In the genomic region with DNA sequence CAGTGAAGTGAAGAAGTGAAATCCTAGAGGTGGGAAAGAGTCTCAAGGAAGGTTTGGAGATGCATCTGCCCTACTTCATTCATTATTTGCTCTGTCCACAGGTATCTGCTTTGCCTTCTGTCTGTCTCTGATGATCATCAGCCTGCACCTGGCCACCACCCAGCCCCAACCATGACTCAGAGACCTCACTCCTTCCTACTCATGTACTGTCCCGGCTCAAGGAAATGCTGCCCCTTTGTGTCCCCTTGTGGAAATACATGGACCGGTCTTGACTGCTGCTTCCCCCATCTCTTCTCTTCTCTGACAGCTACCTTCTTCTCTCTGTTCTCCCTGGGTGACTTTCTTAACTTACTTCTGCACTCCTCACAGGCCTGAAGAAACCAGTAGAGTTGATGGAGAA, we compare ENCODE assay signal across 11 mouse cellular contexts. TPM values are rescaled to one million over a fixed set of nuclear protein-coding genes. Genes with fewer than 3 reads are reported as not detected.
A peak's percentile ranks its signal among the peaks of the same experiment; 100 is the strongest.
DNase-seq lines count a peak whose midpoint lies in the region; ATAC-seq and TF ChIP-seq lines count a peak whose summit lies in the region.
"Had no signal": no experiment of that assay in that cellular context is flagged by ENCODE, and none has a peak within 500 bp of the region (broad histone marks: within the 10 kb centered on the region; RNA-seq: fewer than 3 reads in every experiment).

No protein-coding gene starts in this region.

- no peaks in the 10 kb centered on the region for H3K4me1 ChIP-seq in lung, embryonic 14.5 days (ENCODE audit: insufficient read depth)
- no peaks in the 10 kb centered on the region for H3K4me1 ChIP-seq in heart, embryonic 14.5 days (ENCODE audit: control insufficient read depth in 2 of 2, insufficient read depth in 2 of 2, low read length in 2 of 2)
- no peaks in the 10 kb centered on the region for H3K4me1 ChIP-seq in hindbrain, postnatal 0 days (ENCODE audit: insufficient read depth, low read length)
- no peaks in the 10 kb centered on the region for H3K4me1 ChIP-seq in embryonic facial prominence, embryonic 10.5 days
- H3K4me1 ChIP-seq: hindbrain, embryonic 15.5 days; neural tube, embryonic 15.5 days had no signal

- no peak overlapping the region for H3K9ac ChIP-seq in lung, embryonic 14.5 days
- no peak overlapping the region for H3K9ac ChIP-seq in heart, embryonic 14.5 days (ENCODE audit: low read length)
- no peak overlapping the region for H3K9ac ChIP-seq in hindbrain, postnatal 0 days (replicated peaks; ENCODE audit: low read length)
- H3K9ac ChIP-seq: hindbrain, embryonic 15.5 days; neural tube, embryonic 15.5 days had no signal

- no peaks in the 10 kb centered on the region for H3K27me3 ChIP-seq in lung, embryonic 14.5 days (ENCODE audit: insufficient read depth, low read length)
- no peaks in the 10 kb centered on the region for H3K27me3 ChIP-seq in heart, embryonic 14.5 days (ENCODE audit: control insufficient read depth, insufficient read depth, low read length)
- no peaks in the 10 kb centered on the region for H3K27me3 ChIP-seq in hindbrain, postnatal 0 days (ENCODE audit: insufficient read depth, low read length)
- H3K27me3 ChIP-seq in embryonic facial prominence, embryonic 10.5 days (replicated peaks; ENCODE audit: low read depth, poor library complexity, severe bottlenecking), result no peaks in the 10 kb centered on the region
- H3K27me3 ChIP-seq: hindbrain, embryonic 15.5 days; neural tube, embryonic 15.5 days had no signal

- WGBS in lung, embryonic 14.5 days, result 25% methylated on average over 2 of the region's 2 CpGs
- 49% methylated on average over 2 of the region's 2 CpGs for WGBS in heart, embryonic 14.5 days
- WGBS in hindbrain, postnatal 0 days, result 56% methylated on average over 2 of the region's 2 CpGs
- WGBS in embryonic facial prominence, embryonic 10.5 days, result 44% methylated on average over 2 of the region's 2 CpGs

- H3K27ac ChIP-seq in lung, embryonic 14.5 days (ENCODE audit: low read depth), result no peak overlapping the region
- no peak overlapping the region for H3K27ac ChIP-seq in heart, embryonic 14.5 days (replicated peaks in 1 of 2; ENCODE audit: control insufficient read depth in 1 of 2, insufficient read depth in 1 of 2, low read depth in 2 of 2, low read length in 2 of 2)
- no peak overlapping the region for H3K27ac ChIP-seq in hindbrain, postnatal 0 days
- no peak overlapping the region for H3K27ac ChIP-seq in embryonic facial prominence, embryonic 10.5 days (replicated peaks)
- H3K27ac ChIP-seq: hindbrain, embryonic 15.5 days; neural tube, embryonic 15.5 days had no signal

- H3K36me3 ChIP-seq in lung, embryonic 14.5 days (ENCODE audit: insufficient read depth), result no peaks in the 10 kb centered on the region
- no peaks in the 10 kb centered on the region for H3K36me3 ChIP-seq in heart, embryonic 14.5 days (ENCODE audit: control insufficient read depth, insufficient read depth, low read length)
- H3K36me3 ChIP-seq in hindbrain, postnatal 0 days (ENCODE audit: insufficient read depth, low read length), result no peaks in the 10 kb centered on the region
- no peaks in the 10 kb centered on the region for H3K36me3 ChIP-seq in embryonic facial prominence, embryonic 10.5 days (replicated peaks)
- H3K36me3 ChIP-seq: hindbrain, embryonic 15.5 days; neural tube, embryonic 15.5 days had no signal

- DNase-seq in adrenal gland, adult (ENCODE audit: inconsistent age in 2 of 2, low spot score in 1 of 2), result peak; percentile 31 to 51
- no peak for DNase-seq in adrenal gland, adult 8-10 months
- peak; percentile 27 for DNase-seq in lung, embryonic 14.5 days
- DNase-seq in lung, postnatal 10 days, result no peak
- no peak for DNase-seq in hindbrain, postnatal 0 days (ENCODE audit: low spot score)
- no peak for DNase-seq in embryonic facial prominence, embryonic 10.5 days (ENCODE audit: low spot score)
- DNase-seq: left cerebral cortex, postnatal 4 days had no signal

- TF ChIP-seq CTCF in lung, embryonic 14.5 days (IDR thresholded peaks at IDR 0.05; ENCODE audit: low read depth), result peak; percentile 55
- no peak for TF ChIP-seq CTCF in hindbrain, postnatal 0 days (IDR thresholded peaks at IDR 0.05; ENCODE audit: low read depth)

- no peak overlapping the region for H3K4me3 ChIP-seq in lung, embryonic 14.5 days (ENCODE audit: low read depth, low read length)
- H3K4me3 ChIP-seq in heart, embryonic 14.5 days (ENCODE audit: control insufficient read depth in 1 of 2, insufficient read depth in 1 of 2, low read depth in 1 of 2, low read length in 2 of 2), result no peak overlapping the region
- H3K4me3 ChIP-seq in hindbrain, postnatal 0 days (ENCODE audit: low read length), result no peak overlapping the region
- H3K4me3 ChIP-seq in embryonic facial prominence, embryonic 10.5 days, result no peak overlapping the region
- H3K4me3 ChIP-seq: hindbrain, embryonic 15.5 days; neural tube, embryonic 15.5 days had no signal

- ATAC-seq in lung, embryonic 14.5 days (ENCODE audit: insufficient read depth), result no peak; the same call in 1 of the 2 replicates
- ATAC-seq in heart, embryonic 14.5 days (ENCODE audit: insufficient number of reproducible peaks, insufficient read depth, low FRiP score, low read depth), result peak; percentile 71
- ATAC-seq in megakaryocyte-erythroid progenitor cell, adult 5-6 weeks (replicated peaks; ENCODE audit: low FRiP score, low TSS enrichment, poor library complexity, severe bottlenecking), result peak; percentile 84
- no peak for ATAC-seq in hindbrain, postnatal 0 days

- H3K4me2 ChIP-seq in lung, embryonic 14.5 days, result no peak overlapping the region
- no peak overlapping the region for H3K4me2 ChIP-seq in heart, embryonic 14.5 days (ENCODE audit: low read length)
- no peak overlapping the region for H3K4me2 ChIP-seq in hindbrain, postnatal 0 days (ENCODE audit: low read depth, low read length)
- H3K4me2 ChIP-seq: hindbrain, embryonic 15.5 days; neural tube, embryonic 15.5 days had no signal

- H3K9me3 ChIP-seq in lung, embryonic 14.5 days (ENCODE audit: low read depth, low read length), result no peaks in the 10 kb centered on the region
- H3K9me3 ChIP-seq in heart, embryonic 14.5 days (ENCODE audit: control insufficient read depth, low read length), result no peaks in the 10 kb centered on the region
- no peaks in the 10 kb centered on the region for H3K9me3 ChIP-seq in hindbrain, postnatal 0 days (ENCODE audit: low read length)
- no peaks in the 10 kb centered on the region for H3K9me3 ChIP-seq in embryonic facial prominence, embryonic 10.5 days
- H3K9me3 ChIP-seq: hindbrain, embryonic 15.5 days; neural tube, embryonic 15.5 days had no signal

RNA-seq across cellular contexts. Expression of a gene that starts 8.0 kb away (rescaled TPM):
- 10 to 100 TPM; 62.4 to 72.6 (median 66.0) TPM for total RNA-seq in adrenal gland, adult 8-10 months (2022)
- 111 and 112 TPM in 2 replicates for polyA plus RNA-seq in lung, embryonic 14.5 days (2014; fragmentation: Nextera tagmentation; extraction: Ambion mirVana)
- 67.3 and 69.6 TPM in 2 replicates for polyA plus RNA-seq in heart, embryonic 14.5 days (2014; fragmentation: Nextera tagmentation; extraction: Ambion mirVana)
- 80.8 and 82.4 TPM in 2 replicates for total RNA-seq in megakaryocyte-erythroid progenitor cell, adult 5-6 weeks (2014; fragmentation: Nextera tagmentation)
- total RNA-seq in megakaryocyte-erythroid progenitor cell, adult 5-6 weeks (2017), result 108 TPM in 2 replicates
- total RNA-seq in hindbrain, postnatal 0 days (2014; rRNA removed), result 102 and 109 TPM in 2 replicates
- polyA plus RNA-seq in hindbrain, postnatal 0 days (2015; fragmentation: Nextera tagmentation; extraction: Ambion mirVana), result 80.9 and 81.4 TPM in 2 replicates
- 157 and 169 TPM in 2 replicates for polyA plus RNA-seq in embryonic facial prominence, embryonic 10.5 days (2016; fragmentation: Nextera tagmentation; extraction: Ambion mirVana)

RNA-seq across cellular contexts. Expression of a gene that starts 26.2 kb away (rescaled TPM):
- 10 to 100 TPM; 34.1 to 55.2 (median 45.5) TPM for total RNA-seq in adrenal gland, adult 8-10 months (2022)
- polyA plus RNA-seq in lung, embryonic 14.5 days (2014; fragmentation: Nextera tagmentation; extraction: Ambion mirVana), result 24.6 and 25.2 TPM in 2 replicates
- 20.7 and 21.0 TPM in 2 replicates for polyA plus RNA-seq in heart, embryonic 14.5 days (2014; fragmentation: Nextera tagmentation; extraction: Ambion mirVana)
- total RNA-seq in megakaryocyte-erythroid progenitor cell, adult 5-6 weeks (2014; fragmentation: Nextera tagmentation), result 27.7 and 32.8 TPM in 2 replicates
- 2.7 and 3.3 TPM in 2 replicates for total RNA-seq in megakaryocyte-erythroid progenitor cell, adult 5-6 weeks (2017)
- total RNA-seq in hindbrain, postnatal 0 days (2014; rRNA removed), result 44.3 and 48.6 TPM in 2 replicates
- polyA plus RNA-seq in hindbrain, postnatal 0 days (2015; fragmentation: Nextera tagmentation; extraction: Ambion mirVana), result 22.3 and 25.7 TPM in 2 replicates
- 33.0 and 35.1 TPM in 2 replicates for polyA plus RNA-seq in embryonic facial prominence, embryonic 10.5 days (2016; fragmentation: Nextera tagmentation; extraction: Ambion mirVana)

RNA-seq across cellular contexts. Expression of a gene that starts 44.7 kb away (rescaled TPM):
- 100 to 1,000 TPM; 273 to 406 (median 325) TPM for total RNA-seq in adrenal gland, adult 8-10 months (2022)
- polyA plus RNA-seq in lung, embryonic 14.5 days (2014; fragmentation: Nextera tagmentation; extraction: Ambion mirVana), result 641 and 646 TPM in 2 replicates
- 451 and 502 TPM in 2 replicates for polyA plus RNA-seq in heart, embryonic 14.5 days (2014; fragmentation: Nextera tagmentation; extraction: Ambion mirVana)
- total RNA-seq in megakaryocyte-erythroid progenitor cell, adult 5-6 weeks (2014; fragmentation: Nextera tagmentation), result 166 and 200 TPM in 2 replicates
- 113 and 150 TPM in 2 replicates for total RNA-seq in megakaryocyte-erythroid progenitor cell, adult 5-6 weeks (2017)
- 966 and 1,021 TPM in 2 replicates for total RNA-seq in hindbrain, postnatal 0 days (2014; rRNA removed)
- polyA plus RNA-seq in hindbrain, postnatal 0 days (2015; fragmentation: Nextera tagmentation; extraction: Ambion mirVana), result 1,289 and 1,346 TPM in 2 replicates
- 604 and 650 TPM in 2 replicates for polyA plus RNA-seq in embryonic facial prominence, embryonic 10.5 days (2016; fragmentation: Nextera tagmentation; extraction: Ambion mirVana)

RNA-seq across cellular contexts. Expression of a gene that starts 57.8 kb away (rescaled TPM):
- total RNA-seq in adrenal gland, adult 8-10 months (2022), result 100 to 1,000 TPM in 2 of 4 experiments, 10 to 100 TPM in 2; 80.8 to 118 (median 97.5) TPM
- 51.1 and 53.9 TPM in 2 replicates for polyA plus RNA-seq in lung, embryonic 14.5 days (2014; fragmentation: Nextera tagmentation; extraction: Ambion mirVana)
- 37.1 and 46.0 TPM in 2 replicates for polyA plus RNA-seq in heart, embryonic 14.5 days (2014; fragmentation: Nextera tagmentation; extraction: Ambion mirVana)
- total RNA-seq in megakaryocyte-erythroid progenitor cell, adult 5-6 weeks (2014; fragmentation: Nextera tagmentation), result 42.8 and 60.5 TPM in 2 replicates
- total RNA-seq in megakaryocyte-erythroid progenitor cell, adult 5-6 weeks (2017), result 38.7 and 42.9 TPM in 2 replicates
- total RNA-seq in hindbrain, postnatal 0 days (2014; rRNA removed), result 42.1 and 63.4 TPM in 2 replicates
- 67.5 and 73.2 TPM in 2 replicates for polyA plus RNA-seq in hindbrain, postnatal 0 days (2015; fragmentation: Nextera tagmentation; extraction: Ambion mirVana)
- polyA plus RNA-seq in embryonic facial prominence, embryonic 10.5 days (2016; fragmentation: Nextera tagmentation; extraction: Ambion mirVana), result 57.2 and 59.6 TPM in 2 replicates

Comparison
In these comparisons a context has a peak if more than half of its experiments do, and no peak if none do; other contexts are left out.
1. DNase-seq: peak in adrenal gland, adult (2 of 2) and lung, embryonic 14.5 days (single experiment); none in adrenal gland, adult 8-10 months (single experiment), lung, postnatal 10 days (single experiment), hindbrain, postnatal 0 days (single experiment) and embryonic facial prominence, embryonic 10.5 days (single experiment).
2. ATAC-seq: peak in heart, embryonic 14.5 days (single experiment) and megakaryocyte-erythroid progenitor cell, adult 5-6 weeks (single experiment); none in lung, embryonic 14.5 days (single experiment) and hindbrain, postnatal 0 days (single experiment).